Mouse (Mus musculus) urinary bladder, postnatal 14 days (tissue): Measurements from ENCODE around the gene Rbm20.
"Not testable (repeated sequence)": the region's sequence is repeated elsewhere in the genome, so short reads cannot be mapped to it uniquely, and the experiment has no call there.

Source experiments
- DNase-seq: peaks from one replicate; pipeline ENCODE4 v3.0.0; 2021; ENCODE audit warnings: low spot score

Rbm20 gene

DNA sequence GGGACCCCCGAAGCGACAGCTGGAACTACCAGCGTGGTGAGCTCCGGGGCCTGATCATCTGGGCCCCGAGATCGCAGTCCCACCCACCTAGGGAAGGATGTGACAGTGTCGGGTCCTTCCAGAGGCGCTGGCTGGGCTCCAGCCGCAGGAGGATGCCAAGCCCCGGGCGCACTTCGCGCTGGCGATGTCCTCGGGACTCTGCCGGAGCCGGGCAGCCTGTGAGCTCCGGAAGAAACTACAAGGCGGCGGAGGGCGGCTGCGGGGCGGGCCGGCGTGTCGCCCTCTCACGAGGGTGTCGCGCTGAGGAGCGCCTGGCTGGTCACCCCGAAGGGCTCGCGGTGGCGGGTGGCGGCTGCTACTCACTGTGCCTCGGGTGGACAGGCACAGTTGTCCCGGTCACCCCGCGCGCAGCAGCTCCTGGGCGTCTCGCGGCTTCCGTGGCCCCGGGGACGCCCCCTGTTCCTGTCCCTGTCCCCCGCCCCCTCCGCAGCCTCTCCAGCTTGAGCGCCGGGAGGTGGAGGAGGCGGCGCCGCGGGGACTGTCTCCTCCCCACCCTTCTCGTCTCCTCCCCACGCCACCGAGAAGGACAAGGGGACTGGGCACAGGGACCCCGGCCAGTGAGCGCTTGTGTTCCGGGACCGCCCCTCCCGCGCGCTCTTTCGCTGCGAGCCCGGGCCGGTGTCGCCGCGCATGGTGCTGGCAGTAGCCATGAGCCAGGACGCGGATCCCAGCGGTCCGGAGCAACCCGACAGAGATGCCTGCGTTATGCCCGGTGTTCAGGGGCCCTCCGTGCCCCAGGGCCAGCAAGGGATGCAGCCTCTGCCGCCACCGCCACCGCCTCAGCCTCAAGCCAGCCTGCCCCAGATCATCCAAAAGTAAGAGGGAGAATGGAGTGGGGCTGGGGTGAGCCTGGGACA, at the start of gene Rbm20:
Gene Rbm20 (plus strand): TSS at position 589 of the 917 bp plus-strand sequence.
- peak; percentile 18 for DNase-seq

DNA sequence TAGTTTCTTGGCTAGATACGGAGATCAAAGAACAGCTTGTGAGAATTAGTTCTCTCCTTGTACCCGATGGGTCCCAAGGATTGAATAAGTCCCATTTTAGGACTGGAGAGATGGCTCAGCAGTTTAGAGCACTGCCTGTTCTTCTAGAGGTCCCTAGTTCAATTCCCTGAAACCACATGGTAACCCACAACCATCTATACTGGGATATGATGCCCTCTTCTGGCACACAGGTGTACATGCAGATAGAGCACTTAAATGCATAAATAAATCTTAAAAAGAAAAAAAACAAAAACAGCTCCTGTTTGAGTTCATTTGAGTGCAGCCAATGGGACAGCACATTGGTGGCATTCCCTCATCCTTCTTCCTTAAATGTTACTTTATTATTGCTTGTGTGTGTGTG, 39.1 kb upstream of the Rbm20 start:
- no peak for DNase-seq

DNA sequence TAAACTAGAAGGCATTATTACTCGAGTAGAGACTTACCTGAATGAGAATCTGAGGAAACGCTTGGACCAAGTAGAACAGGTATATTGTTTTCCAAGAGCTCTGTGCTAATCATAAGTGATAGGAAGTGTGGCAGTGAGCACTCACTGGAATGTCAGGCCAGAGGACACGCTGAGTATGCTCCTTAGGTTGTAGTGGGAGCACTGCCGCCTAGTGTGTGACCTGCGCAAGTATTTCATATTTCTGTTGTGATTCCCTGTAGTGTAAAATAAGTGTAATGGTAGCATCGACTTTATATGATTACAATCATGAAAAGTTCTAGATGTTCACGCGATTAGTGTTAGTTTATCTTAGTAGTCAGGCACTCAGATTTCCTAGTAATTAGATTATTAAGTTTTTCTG, 38.4 kb upstream of the Rbm20 start:
- DNase-seq = no peak

DNA sequence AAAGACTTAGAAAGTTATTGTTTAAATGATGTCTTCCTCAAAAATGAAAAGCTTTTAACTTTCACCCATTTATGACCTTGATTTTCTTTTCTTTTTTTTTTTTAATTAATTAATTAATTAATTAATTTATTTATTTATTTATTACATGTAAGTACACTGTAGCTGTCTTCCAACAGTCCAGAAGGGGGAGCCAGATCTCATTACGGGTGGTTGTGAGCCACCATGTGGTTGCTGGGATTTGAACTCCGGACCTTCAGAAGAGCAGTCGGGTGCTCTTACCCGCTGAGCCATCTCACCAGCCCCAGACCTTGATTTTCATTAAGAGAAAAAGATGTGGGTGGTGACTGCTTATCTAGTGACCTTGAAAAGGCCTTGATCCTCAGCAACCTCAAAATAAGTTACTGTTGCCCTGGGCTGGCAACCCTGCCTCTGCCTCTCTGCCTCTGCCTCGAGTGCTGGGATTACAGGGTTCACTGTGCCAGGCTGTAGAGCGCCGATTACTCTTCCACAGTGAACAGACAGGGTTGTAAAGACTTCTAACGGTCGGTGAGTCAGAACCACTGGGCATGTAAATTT, 33.0 kb upstream of the Rbm20 start:
- no peak for DNase-seq

DNA sequence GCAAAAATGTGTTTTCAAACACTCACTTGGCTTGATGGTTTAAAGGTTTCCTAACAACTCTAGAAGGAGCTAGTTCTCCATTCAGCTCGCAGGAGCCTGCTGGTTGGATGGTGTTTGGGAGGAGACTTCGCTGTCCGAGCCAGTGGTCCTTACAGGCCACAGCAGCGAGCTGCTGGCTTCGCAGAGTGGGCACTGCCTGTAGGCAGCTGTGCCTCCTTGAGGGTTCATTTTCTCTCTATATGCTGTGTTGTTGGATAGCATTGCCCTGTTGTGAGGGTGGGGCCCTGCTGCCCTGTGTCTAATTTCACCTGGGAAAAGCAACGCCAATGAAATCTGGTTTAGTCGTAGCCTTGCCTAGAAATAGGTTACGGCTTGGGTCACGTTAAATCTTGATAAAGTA, 29.8 kb upstream of the Rbm20 start:
- DNase-seq = no peak

DNA sequence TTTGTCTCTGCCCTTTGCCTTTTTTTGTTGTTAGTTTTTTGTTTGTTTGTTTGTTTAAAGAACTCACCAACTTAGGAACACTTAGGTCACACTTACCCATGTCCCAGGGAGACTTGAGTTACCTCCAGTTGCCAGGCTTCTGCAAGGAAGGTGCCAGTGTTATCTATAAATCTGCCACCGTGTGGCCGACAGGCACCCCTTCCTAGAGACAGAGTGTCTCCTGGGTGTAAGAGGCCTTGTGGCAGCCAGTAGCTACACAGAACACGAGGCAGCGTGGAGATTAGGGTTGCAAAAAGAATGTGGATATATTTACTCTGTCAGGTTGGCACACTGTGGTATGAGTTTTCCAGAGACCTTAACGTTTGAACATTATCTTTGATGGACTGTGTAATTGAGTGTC, 29.1 kb upstream of the Rbm20 start:
- no peak for DNase-seq

DNA sequence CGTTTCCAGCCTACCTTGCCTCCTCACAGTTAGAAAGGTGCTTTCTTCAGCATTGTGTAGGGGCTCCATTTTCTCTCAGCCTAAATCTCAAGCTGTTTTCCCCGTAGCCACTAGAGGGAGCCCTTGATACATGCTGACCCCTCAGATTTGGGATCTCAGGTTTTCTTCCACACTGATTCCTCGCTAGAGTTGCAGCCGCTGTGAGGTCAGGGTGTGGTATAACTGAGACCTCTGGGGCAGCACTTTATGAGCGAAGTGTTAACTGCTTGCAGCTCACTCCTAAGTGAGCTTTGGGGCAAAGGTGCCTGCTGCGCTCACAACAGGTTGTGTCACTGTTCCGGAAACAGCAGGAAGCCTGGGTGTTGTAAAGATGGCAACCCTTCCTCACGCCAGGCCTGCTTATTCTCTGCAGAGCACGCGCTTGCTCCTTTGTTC, 28.3 kb upstream of the Rbm20 start:
- DNase-seq = peak; percentile 66

DNA sequence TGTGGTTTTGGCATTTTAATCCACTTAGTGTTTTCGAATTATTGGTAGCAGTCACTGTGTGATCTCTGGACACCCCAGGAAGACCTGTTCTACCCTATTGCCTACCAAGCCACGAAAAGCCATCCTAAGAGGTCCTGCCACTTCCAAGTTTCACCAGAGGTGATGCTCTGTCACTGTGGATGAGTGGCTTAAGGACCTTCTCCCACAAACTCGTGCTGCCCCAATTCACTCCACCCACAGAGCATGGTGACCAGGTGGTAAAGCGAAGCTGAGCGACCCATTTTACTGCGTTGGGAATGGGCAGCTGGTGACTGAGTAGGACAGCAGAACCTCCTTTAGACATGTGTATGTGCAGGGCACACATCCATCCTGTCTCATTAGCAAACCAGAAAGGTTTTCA, 27.7 kb upstream of the Rbm20 start:
- DNase-seq = no peak

DNA sequence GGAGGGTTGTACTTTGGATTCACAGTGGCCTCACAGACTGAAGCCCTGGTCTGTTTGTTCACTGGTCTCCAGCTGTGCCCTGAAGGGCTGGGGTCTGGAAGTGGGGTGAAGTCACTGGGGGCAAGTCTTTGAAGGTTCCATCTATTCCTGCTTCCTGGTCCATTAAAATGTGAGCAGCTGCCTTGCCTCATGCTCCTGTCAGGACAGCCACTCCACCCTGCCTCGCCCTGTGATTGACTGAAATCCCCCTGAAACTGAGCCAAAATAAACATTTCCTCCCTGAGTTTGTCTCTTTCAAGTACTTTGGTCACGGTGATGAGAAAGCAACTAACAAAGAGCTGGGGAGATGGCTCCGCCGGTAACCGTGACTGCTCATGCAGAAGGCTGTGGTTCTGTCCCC, 27.3 kb upstream of the Rbm20 start:
- no peak for DNase-seq

DNA sequence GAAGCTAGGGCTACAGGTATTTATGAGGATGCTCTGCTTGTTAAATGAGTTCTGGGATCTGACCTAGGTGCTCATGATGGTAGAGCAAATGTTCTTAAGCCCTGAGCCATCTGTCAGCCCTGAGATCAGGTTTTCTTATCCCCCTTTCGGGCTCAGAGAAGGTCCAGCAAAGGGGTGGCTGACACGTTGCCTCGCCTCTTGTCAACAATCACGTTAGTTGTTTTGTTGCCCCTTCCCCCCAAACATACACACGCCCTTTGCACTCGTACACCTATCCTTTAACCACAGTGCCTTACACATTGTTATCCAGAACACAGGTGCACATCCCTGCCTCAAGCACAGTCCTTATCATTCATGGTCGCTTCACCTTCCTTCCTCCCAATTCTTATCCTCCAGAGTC, 26.2 kb upstream of the Rbm20 start:
- no peak for DNase-seq

DNA sequence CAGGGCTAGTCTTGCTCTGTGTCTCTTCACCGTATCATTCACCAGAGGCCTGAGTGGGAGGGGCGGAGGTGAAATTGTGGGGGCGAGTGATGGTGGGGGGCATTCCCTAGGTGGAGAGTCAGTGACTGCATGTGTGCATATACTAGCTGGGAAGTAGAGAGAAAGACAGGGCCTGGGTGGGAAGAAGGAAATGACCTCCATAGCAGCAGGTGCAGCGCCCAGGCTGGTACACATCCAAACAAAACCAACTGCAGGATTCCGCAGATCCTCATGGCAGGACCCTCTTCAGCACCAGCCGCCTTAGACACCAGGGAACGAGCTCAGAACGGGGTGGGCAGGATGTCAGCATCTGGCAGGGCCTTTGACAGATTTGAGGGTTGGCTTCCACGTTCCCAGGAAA, 24.8 kb upstream of the Rbm20 start:
- DNase-seq = no peak

DNA sequence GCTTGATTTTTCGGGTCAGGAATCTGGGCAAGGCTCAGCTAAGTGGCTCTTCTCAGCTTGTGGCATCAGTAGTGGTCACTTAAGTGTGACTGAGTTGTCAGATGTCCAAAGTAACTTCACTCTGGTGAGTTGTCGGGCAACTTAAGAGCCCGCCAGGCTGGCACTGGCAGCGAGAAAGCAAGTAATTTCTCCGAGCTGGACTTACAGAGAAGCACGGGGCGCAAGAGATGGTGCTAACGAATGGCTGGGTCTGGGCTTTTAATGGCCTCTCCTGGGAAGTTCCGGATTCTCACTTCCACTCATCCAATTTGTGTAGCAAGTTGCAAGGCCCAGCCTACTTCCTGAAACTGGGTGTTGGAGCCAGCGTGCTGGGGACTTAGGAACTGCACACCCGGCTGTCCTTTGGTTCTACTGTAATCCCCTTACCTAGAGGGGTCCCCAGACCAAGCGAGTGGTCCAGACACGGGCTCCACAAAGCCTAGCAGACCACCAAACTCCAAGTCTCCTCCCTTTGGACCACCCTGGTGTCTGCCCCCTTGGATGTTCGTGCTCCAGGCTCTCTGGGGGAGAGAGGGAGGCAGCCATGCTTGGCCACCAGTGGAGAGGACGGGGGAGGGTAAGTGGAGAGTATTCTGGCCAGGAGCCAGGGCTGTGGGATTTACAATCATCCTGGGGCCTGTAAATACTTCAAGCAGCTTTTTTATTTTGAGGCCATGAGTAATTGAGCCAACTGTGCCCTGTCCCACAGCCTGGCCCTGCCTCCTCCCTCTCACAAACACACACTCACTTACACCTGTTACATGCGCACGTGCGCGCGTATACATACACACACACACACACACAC, 23.3 kb upstream of the Rbm20 start:
- peak; percentile 49 for DNase-seq

DNA sequence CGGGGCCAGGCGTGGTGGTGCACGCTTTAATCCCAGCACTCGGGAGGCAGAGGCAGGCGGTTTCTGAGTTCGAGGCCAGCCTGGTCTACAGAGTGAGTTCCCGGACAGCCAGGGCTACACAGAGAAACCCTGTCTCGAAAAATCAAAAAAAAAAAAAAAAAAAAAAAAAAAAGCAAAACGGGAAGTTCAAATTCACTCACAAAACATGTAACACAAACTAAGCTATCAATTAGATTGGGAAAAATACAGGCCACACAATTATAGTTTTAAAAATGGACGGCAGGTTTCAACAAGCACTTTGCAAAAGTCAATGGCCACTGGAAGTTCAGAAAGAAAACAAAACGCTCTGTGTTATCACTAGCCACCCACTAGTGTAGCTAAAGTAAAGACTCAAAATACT, 20.7 kb upstream of the Rbm20 start:
- not testable (repeated sequence) for DNase-seq

DNA sequence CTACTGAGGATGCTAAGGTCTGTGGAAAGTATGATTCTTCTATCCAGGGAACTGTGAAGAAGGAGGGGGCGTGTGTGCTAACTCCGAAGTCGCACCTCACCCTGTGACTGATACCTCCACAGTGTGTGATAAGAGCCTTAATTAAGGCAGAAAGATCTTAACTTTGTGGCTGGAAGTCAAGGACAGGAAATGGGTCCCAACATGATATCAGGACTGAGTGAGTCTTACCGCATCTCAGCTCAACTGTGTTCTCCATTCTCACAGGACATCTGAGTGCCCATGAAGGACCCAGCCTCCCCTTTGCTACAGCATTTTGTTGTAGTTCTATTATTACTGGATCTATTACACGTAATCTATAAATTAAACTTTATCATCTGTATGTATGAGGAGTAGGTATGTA, 19.7 kb upstream of the Rbm20 start:
- DNase-seq = no peak

DNA sequence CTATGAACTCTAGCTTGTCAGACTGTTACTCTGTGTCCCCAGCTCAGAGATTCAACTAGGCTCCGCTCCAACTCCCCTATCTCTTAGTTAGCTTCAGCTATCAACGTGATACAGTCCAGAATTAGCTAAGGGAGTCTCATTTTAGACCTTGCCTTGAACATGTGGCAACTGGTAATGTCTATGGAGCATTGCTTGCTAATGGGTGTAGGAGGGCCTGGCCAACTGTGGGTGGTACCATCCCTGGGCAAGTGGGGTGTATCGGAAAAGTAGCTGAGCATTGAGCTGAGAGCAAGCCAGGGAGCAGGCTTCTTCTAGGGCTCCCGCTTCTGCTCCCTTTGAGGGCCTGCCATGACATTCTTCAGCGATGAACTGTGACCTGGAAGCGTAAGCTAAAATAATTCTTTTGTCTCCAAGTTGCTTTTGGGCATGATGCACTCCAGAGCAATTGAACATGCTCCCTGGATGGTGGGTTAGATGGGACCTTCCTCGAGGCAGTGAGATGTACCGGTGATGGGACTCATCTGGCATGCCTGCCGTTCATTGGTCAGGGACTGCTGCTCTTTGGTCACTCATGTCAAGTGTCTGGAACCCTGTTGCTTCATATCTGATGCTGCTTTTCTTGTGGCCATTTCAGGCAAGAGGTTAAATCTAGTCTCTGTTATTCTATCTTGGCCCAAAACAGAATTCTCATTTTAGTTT, 16.2 kb upstream of the Rbm20 start:
- no peak for DNase-seq

DNA sequence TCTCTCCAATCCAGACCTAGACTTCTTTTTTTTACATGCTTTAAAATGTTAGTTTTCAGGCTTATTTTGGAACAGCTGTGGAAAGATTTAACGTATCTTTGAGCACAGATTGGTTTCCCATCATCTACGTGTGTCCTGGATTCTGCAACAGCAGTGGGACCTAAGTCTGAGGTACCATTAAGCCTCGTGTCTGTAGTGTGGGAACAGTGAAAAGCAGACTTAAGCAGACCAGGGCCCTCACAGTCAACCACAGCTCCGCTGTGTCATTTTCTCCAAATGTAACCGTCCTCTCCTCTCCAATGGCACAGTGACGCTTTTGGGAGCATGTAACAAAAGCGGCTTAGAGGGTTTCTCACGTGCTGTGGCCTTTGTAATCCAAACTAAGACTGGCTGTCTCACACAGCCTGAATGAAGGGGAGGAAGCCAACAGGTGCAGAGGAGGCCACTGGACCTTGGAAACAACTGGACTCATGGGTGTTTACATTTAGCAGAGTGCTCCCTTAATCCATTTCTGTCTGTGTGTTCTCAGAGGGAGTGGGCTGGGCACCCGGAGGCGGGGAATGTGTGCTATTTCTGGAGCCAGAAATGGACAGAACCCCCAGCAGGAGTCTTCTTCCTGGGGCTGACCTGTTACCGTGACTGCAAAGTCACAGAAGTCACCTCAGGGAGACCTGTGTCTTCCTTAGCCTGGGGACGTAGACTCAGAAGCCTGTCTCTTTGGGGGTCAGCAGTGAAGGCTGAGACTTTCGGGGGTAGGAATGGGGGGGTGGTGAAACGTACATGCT, 15.0 kb upstream of the Rbm20 start:
- no peak for DNase-seq

DNA sequence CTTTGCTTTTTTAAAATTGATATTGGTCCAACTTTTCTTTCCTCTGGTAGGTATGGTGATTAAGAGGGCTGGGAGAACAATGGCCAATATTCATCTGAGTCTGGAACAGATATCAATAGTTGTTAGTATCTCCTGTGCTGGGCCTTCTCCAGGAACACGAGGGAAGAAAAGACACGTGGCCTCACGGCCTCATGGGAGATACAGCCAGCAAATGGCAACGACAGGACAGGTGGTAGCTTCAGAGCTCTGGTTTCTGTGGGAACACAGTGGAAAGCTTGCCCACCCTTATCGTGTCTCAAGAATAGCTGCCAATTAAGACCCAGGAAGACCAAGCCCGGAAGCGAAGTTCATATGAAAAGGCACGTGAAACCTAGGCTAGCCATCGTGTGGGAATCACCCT, 12.3 kb upstream of the Rbm20 start:
- no peak for DNase-seq

DNA sequence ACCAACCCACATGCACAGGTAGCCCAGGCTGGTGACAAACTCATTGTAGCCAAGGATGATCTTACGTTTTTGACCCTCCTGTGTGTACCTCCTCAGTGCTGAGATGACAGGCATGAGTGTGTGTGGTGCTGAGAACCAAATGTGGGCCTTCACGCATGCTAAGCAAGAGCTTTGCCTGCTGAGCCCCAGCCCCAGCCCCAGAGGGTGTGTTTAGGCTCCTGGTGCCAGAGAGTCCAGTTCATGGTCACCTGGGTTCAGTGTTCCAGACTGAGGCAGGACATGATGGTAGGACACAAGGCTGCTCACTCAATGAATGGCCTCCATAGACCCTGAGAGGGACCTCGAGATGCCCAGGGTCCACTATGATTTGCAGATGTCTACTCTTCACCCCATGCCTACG, 11.7 kb upstream of the Rbm20 start:
- DNase-seq = no peak

DNA sequence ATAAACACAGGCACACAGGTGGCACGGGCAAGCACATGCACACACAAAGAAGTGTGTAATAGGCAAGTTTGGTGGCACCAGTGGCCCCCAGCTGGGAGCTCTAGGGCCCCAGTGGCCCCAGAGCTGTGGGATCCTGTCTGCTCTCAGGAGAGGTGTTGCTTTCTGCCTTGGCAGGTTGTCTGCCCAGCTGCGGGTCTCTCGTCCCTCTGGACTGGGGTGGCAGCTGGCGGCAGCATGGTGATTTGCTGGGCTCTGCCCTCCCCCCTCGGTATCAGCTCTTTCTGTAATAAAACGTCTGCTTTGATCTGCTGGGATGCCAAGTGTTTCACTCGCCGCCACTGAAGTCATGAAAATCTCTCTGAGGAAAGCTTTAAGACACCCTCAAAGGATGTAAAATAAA, 10.4 kb upstream of the Rbm20 start:
- DNase-seq = no peak

DNA sequence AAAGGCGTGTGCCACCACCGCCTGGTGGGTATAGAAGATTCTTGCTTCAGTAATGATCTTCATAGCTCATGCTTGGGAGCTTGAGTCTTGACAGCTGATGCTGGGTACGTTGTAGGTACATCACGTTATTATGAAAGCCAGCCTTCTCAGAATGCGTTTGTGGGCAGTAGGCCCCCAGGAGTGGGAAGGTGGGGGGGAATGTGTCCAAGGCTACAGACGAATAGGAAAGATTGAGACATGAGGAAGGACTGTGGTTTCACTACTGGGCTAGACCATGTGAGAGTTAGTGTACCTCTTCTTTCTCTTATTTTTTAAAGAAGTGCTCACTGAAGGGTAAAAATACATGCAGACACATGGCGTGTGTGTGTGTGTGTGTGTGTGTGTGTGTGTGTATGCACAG, 8.3 kb upstream of the Rbm20 start:
- no peak for DNase-seq

DNA sequence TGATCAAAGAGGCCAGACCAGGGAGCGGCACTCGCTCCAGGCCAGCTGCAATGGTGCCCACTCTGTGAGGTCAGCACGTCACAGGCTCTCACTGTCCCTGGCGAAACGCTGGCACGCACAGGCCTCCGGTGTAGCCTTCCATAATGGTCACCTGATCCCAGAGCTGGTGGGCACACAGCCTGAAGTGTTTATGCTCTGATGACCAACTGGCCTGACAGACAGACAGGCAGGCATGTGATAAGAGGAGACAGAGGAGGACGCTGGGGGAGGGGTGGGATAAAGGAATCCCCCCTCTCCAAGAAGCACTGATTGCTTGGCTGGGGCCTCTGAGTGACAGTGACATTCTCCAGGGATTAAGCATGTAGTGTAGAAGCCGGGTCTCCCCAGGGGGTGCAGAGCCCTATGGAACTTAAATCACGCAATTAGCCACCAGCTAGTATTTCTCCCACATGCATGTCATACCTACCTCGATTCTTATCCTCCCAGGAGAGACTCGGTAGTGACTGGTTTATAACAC, 6.4 kb upstream of the Rbm20 start:
- no peak for DNase-seq
